Comparison of ENCODE assay signal across 11 mouse cellular contexts in genomic region chr14:57105111-57105510, GRCm38 (mm10). TPM values are rescaled to one million over a fixed set of nuclear protein-coding genes. Genes with fewer than 3 reads are reported as not detected.
A peak's percentile ranks its signal among the peaks of the same experiment; 100 is the strongest.
DNase-seq lines count a peak whose midpoint lies in the region; ATAC-seq lines count a peak whose summit lies in the region.
"Had no signal": no experiment of that assay in that cellular context is flagged by ENCODE, and none has a peak within 500 bp of the region (broad histone marks: within the 10 kb centered on the region; RNA-seq: fewer than 3 reads in every experiment).

No protein-coding gene starts in this region.

- H3K4me1 ChIP-seq in heart, embryonic 12.5 days (replicated peaks): peaks cover 6% of the 10 kb centered on the region
- H3K4me1 ChIP-seq in embryonic facial prominence, embryonic 12.5 days: peaks cover 14% of the 10 kb centered on the region
- 0 out of 2 replicates have a peak, but pooled peaks cover 4% of the 10 kb centered on the region for H3K4me1 ChIP-seq in intestine, embryonic 14.5 days (replicated peaks; ENCODE audit: control insufficient read depth, insufficient read depth, low read length)
- 0 out of 2 replicates have a peak, but pooled peaks cover 3% of the 10 kb centered on the region for H3K4me1 ChIP-seq in midbrain, embryonic 14.5 days (ENCODE audit: control insufficient read depth, insufficient read depth, low read length)

- H3K27me3 ChIP-seq in heart, embryonic 12.5 days (replicated peaks): peaks cover 76% of the 10 kb centered on the region
- peaks cover 65% of the 10 kb centered on the region for H3K27me3 ChIP-seq in embryonic facial prominence, embryonic 12.5 days
- peaks cover 54% of the 10 kb centered on the region for H3K27me3 ChIP-seq in intestine, embryonic 14.5 days (replicated peaks; ENCODE audit: control insufficient read depth, insufficient read depth, low read length)
- peaks cover 50% of the 10 kb centered on the region for H3K27me3 ChIP-seq in midbrain, embryonic 14.5 days (ENCODE audit: control insufficient read depth, insufficient read depth, low read length)

- H3K4me3 ChIP-seq in heart, embryonic 12.5 days: peak overlapping the region; percentile 69
- peak overlapping the region; percentile 61; the same call in 1 of the 2 replicates for H3K4me3 ChIP-seq in embryonic facial prominence, embryonic 12.5 days
- H3K4me3 ChIP-seq in intestine, embryonic 14.5 days (ENCODE audit: low read depth, low read length): peak overlapping the region; percentile 50; the same call in 1 of the 2 replicates
- peak overlapping the region; percentile 59 for H3K4me3 ChIP-seq in midbrain, embryonic 14.5 days (replicated peaks; ENCODE audit: low read depth, low read length)

- ATAC-seq in heart, embryonic 12.5 days (ENCODE audit: insufficient number of reproducible peaks, low FRiP score): no peak
- ATAC-seq in embryonic facial prominence, embryonic 12.5 days (ENCODE audit: insufficient number of reproducible peaks, insufficient read depth, low FRiP score, low TSS enrichment): no peak
- no peak for ATAC-seq in intestine, embryonic 14.5 days (replicated peaks; ENCODE audit: low FRiP score, low TSS enrichment, low read depth)
- no peak for ATAC-seq in midbrain, embryonic 14.5 days (ENCODE audit: low FRiP score, low TSS enrichment)

- no peak overlapping the region for H3K27ac ChIP-seq in heart, embryonic 12.5 days (ENCODE audit: poor library complexity, severe bottlenecking)
- no peak overlapping the region for H3K27ac ChIP-seq in embryonic facial prominence, embryonic 12.5 days
- no peak overlapping the region for H3K27ac ChIP-seq in intestine, embryonic 14.5 days (ENCODE audit: low read depth)
- H3K27ac ChIP-seq in midbrain, embryonic 14.5 days (replicated peaks; ENCODE audit: low read depth, low read length): no peak overlapping the region

- WGBS in heart, embryonic 12.5 days: 11% methylated on average over 14 of the region's 14 CpGs
- 14% methylated on average over 14 of the region's 14 CpGs for WGBS in embryonic facial prominence, embryonic 12.5 days
- 16% methylated on average over 14 of the region's 14 CpGs for WGBS in intestine, embryonic 14.5 days
- 9% methylated on average over 14 of the region's 14 CpGs for WGBS in midbrain, embryonic 14.5 days

- no peak overlapping the region for H3K9ac ChIP-seq in heart, embryonic 12.5 days
- no peak overlapping the region for H3K9ac ChIP-seq in embryonic facial prominence, embryonic 12.5 days
- no peak overlapping the region for H3K9ac ChIP-seq in intestine, embryonic 14.5 days (ENCODE audit: low read length)
- no peak overlapping the region for H3K9ac ChIP-seq in midbrain, embryonic 14.5 days (replicated peaks; ENCODE audit: low read length)

- no peaks in the 10 kb centered on the region for H3K36me3 ChIP-seq in heart, embryonic 12.5 days
- no peaks in the 10 kb centered on the region for H3K36me3 ChIP-seq in embryonic facial prominence, embryonic 12.5 days
- no peaks in the 10 kb centered on the region for H3K36me3 ChIP-seq in intestine, embryonic 14.5 days (ENCODE audit: control insufficient read depth, insufficient read depth, low read length)
- H3K36me3 ChIP-seq in midbrain, embryonic 14.5 days (ENCODE audit: control insufficient read depth, insufficient read depth, low read length): no peaks in the 10 kb centered on the region

- no peak for DNase-seq in heart, adult 11 months
- DNase-seq in intestine, embryonic 14.5 days (ENCODE audit: low spot score): peak; percentile 56
- DNase-seq in midbrain, embryonic 14.5 days: no peak
- no peak for DNase-seq in retina, embryonic 14.5 days (ENCODE audit: low spot score)
- no peak for DNase-seq in cerebellum, adult 11-12 months
- DNase-seq in left cerebral cortex, adult 11 months (ENCODE audit: low spot score): no peak
- DNase-seq: cerebellum, adult 11 months; gastrocnemius, postnatal 14 days; spleen, adult 18-20 months had no signal

- no peaks in the 10 kb centered on the region for H3K9me3 ChIP-seq in heart, embryonic 12.5 days (replicated peaks)
- H3K9me3 ChIP-seq in embryonic facial prominence, embryonic 12.5 days: no peaks in the 10 kb centered on the region
- H3K9me3 ChIP-seq in intestine, embryonic 14.5 days (ENCODE audit: control insufficient read depth, low read length): no peaks in the 10 kb centered on the region
- H3K9me3 ChIP-seq in midbrain, embryonic 14.5 days (ENCODE audit: control insufficient read depth, low read length): no peaks in the 10 kb centered on the region

- peak overlapping the region; percentile 100 for H3K4me2 ChIP-seq in heart, embryonic 12.5 days
- peak overlapping the region; percentile 100 for H3K4me2 ChIP-seq in embryonic facial prominence, embryonic 12.5 days (replicated peaks)
- H3K4me2 ChIP-seq in intestine, embryonic 14.5 days (ENCODE audit: low read length): peak overlapping the region; percentile 99
- H3K4me2 ChIP-seq in midbrain, embryonic 14.5 days (ENCODE audit: low read length): peak overlapping the region; percentile 99

RNA-seq across cellular contexts. Expression of gene Gjb2, which starts 0.6 kb away (rescaled TPM):
- 0.63 and 0.77 TPM in 2 replicates for polyA plus RNA-seq in heart, embryonic 12.5 days (2016; fragmentation: Nextera tagmentation; extraction: Ambion mirVana)
- polyA plus RNA-seq in embryonic facial prominence, embryonic 12.5 days (2016; fragmentation: Nextera tagmentation; extraction: Ambion mirVana): 28.4 and 37.5 TPM in 2 replicates
- polyA plus RNA-seq in intestine, embryonic 14.5 days (2014; fragmentation: Nextera tagmentation; extraction: Ambion mirVana): 2.2 and 3.7 TPM in 2 replicates
- 11.2 TPM in 1 of 2 replicates, not detected in the other for polyA plus RNA-seq in midbrain, embryonic 14.5 days (2014; fragmentation: Nextera tagmentation; extraction: Ambion mirVana)

RNA-seq across cellular contexts. Expression of gene Gm4491, which starts 10.6 kb away (rescaled TPM):
- not detected in 2 replicates for polyA plus RNA-seq in heart, embryonic 12.5 days (2016; fragmentation: Nextera tagmentation; extraction: Ambion mirVana)
- not detected in 2 replicates for polyA plus RNA-seq in embryonic facial prominence, embryonic 12.5 days (2016; fragmentation: Nextera tagmentation; extraction: Ambion mirVana)
- not detected in 2 replicates for polyA plus RNA-seq in intestine, embryonic 14.5 days (2014; fragmentation: Nextera tagmentation; extraction: Ambion mirVana)
- 0.22 TPM in 1 of 2 replicates, not detected in the other for polyA plus RNA-seq in midbrain, embryonic 14.5 days (2014; fragmentation: Nextera tagmentation; extraction: Ambion mirVana)

RNA-seq across cellular contexts. Expression of gene Gjb6, which starts 28.3 kb away (rescaled TPM):
- 0.14 and 0.21 TPM in 2 replicates for polyA plus RNA-seq in heart, embryonic 12.5 days (2016; fragmentation: Nextera tagmentation; extraction: Ambion mirVana)
- 11.8 and 15.2 TPM in 2 replicates for polyA plus RNA-seq in embryonic facial prominence, embryonic 12.5 days (2016; fragmentation: Nextera tagmentation; extraction: Ambion mirVana)
- polyA plus RNA-seq in intestine, embryonic 14.5 days (2014; fragmentation: Nextera tagmentation; extraction: Ambion mirVana): not detected in 2 replicates
- polyA plus RNA-seq in midbrain, embryonic 14.5 days (2014; fragmentation: Nextera tagmentation; extraction: Ambion mirVana): 0.77 and 9.8 TPM in 2 replicates

RNA-seq across cellular contexts. Expression of gene Gja3, which starts 47.2 kb away (rescaled TPM):
- 13.3 and 15.3 TPM in 2 replicates for polyA plus RNA-seq in heart, embryonic 12.5 days (2016; fragmentation: Nextera tagmentation; extraction: Ambion mirVana)
- polyA plus RNA-seq in embryonic facial prominence, embryonic 12.5 days (2016; fragmentation: Nextera tagmentation; extraction: Ambion mirVana): 2.1 and 4.1 TPM in 2 replicates
- polyA plus RNA-seq in intestine, embryonic 14.5 days (2014; fragmentation: Nextera tagmentation; extraction: Ambion mirVana): 0.16 and 0.23 TPM in 2 replicates
- polyA plus RNA-seq in midbrain, embryonic 14.5 days (2014; fragmentation: Nextera tagmentation; extraction: Ambion mirVana): not detected in 2 replicates
